Mouse (Mus musculus) MEL (cell line): ENCODE results near the gene Gm1113. TPM values are rescaled to one million over a fixed set of nuclear protein-coding genes. Genes with fewer than 3 reads are reported as not detected.

Experiments
- DNase-seq: peaks from one replicate; pipeline ENCODE4 v3.0.0; 2011; ENCODE audit warnings: low read depth, low spot score
- H3K27ac ChIP-seq: 2 replicates; pipeline ENCODE4 v1.5.1; 2012; ENCODE audit warnings: low read depth, mild to moderate bottlenecking, control low read depth, low read length, moderate library complexity; ENCODE audit not compliant: control insufficient read depth
- H3K27me3 ChIP-seq, 2 experiments: fragments of 150-350 bp in 1 of 2; sonication (generic) in 1 of 2; 2 replicates each; pipeline ENCODE4 v1.6.1; 2012; ENCODE audit warnings: low read length in 2 of 2, mild to moderate bottlenecking in 2 of 2, improper control_type of control experiment in 1 of 2, moderate library complexity in 1 of 2; ENCODE audit not compliant: insufficient read depth in 2 of 2, control insufficient read depth in 1 of 2
- H3K36me3 ChIP-seq, 2 experiments: 2 replicates each; pipeline ENCODE4 v1.6.1; 2012 to 2014; ENCODE audit warnings: low read length in 2 of 2, improper control_type of control experiment in 1 of 2, inconsistent platforms in 1 of 2, mild to moderate bottlenecking in 1 of 2; ENCODE audit not compliant: insufficient read depth in 2 of 2, control insufficient read depth in 1 of 2
- H3K4me1 ChIP-seq, 2 experiments: fragments of 150-350 bp in 1 of 2; sonication (generic) in 1 of 2; 2 replicates each; pipeline ENCODE4 v1.6.1; 2012; ENCODE audit warnings: low read length in 2 of 2, improper control_type of control experiment in 1 of 2, mild to moderate bottlenecking in 1 of 2; ENCODE audit not compliant: insufficient read depth in 2 of 2, control insufficient read depth in 1 of 2
- H3K4me3 ChIP-seq, 2 experiments: fragments of 150-350 bp in 1 of 2; sonication (generic) in 1 of 2; 2 replicates each; pipeline ENCODE4 v1.5.1; 2012; ENCODE audit warnings: low read depth in 2 of 2, low read length in 2 of 2, mild to moderate bottlenecking in 2 of 2, moderate library complexity in 2 of 2, control low read depth in 1 of 2, improper control_type of control experiment in 1 of 2; ENCODE audit not compliant: control insufficient read depth in 1 of 2, insufficient read depth in 1 of 2
- H3K79me2 ChIP-seq: 2 replicates; pipeline ENCODE4 v1.6.1; 2012; ENCODE audit warnings: mild to moderate bottlenecking, low read length, moderate library complexity; ENCODE audit not compliant: control insufficient read depth, poor library complexity, insufficient read depth
- H3K9ac ChIP-seq: 2 replicates; pipeline ENCODE4 v1.6.1; 2012; ENCODE audit warnings: low read depth, mild to moderate bottlenecking, control low read depth, low read length, moderate library complexity; ENCODE audit not compliant: control insufficient read depth, poor library complexity, severe bottlenecking
- H3K9me3 ChIP-seq: fragments of 150-350 bp; sonication (generic); replicated peaks from 2 replicates; pipeline ENCODE4 v1.6.1; 2012; ENCODE audit warnings: mild to moderate bottlenecking, low read length, improper control_type of control experiment, moderate library complexity; ENCODE audit not compliant: insufficient read depth
- BHLHE40 ChIP-seq: IDR thresholded peaks from 2 replicates; pipeline ENCODE4 v1.6.1; 2012; ENCODE audit warnings: low read depth, mild to moderate bottlenecking, inconsistent platforms, low read length, improper control_type of control experiment, borderline replicate concordance
- CHD2 ChIP-seq: IDR thresholded peaks from 2 replicates; pipeline ENCODE4 v1.6.1; 2011; ENCODE audit warnings: low read length, improper control_type of control experiment
- ELF1 ChIP-seq: IDR thresholded peaks from 2 replicates; pipeline ENCODE4 v1.6.1; 2014; ENCODE audit warnings: low read depth, mild to moderate bottlenecking, inconsistent platforms, low read length, improper control_type of control experiment, moderate library complexity
- EP300 ChIP-seq, 2 experiments: IDR thresholded peaks; 2 replicates each; pipeline ENCODE4 v1.6.1; 2011; ENCODE audit warnings: improper control_type of control experiment in 2 of 2, low read length in 2 of 2, low read depth in 1 of 2, mild to moderate bottlenecking in 1 of 2
- ETS1 ChIP-seq: IDR thresholded peaks from 2 replicates; pipeline ENCODE4 v1.6.1; 2012; ENCODE audit warnings: low read depth, mild to moderate bottlenecking, inconsistent platforms, low read length, improper control_type of control experiment, moderate library complexity
- GABPA ChIP-seq: IDR thresholded peaks from 2 replicates; pipeline ENCODE4 v1.6.1; 2012; ENCODE audit warnings: low read depth, mild to moderate bottlenecking, inconsistent platforms, low read length, improper control_type of control experiment, moderate library complexity
- GATA1 ChIP-seq: IDR thresholded peaks from 2 replicates; pipeline ENCODE4 v1.6.1; 2011; ENCODE audit warnings: low read depth, low read length, improper control_type of control experiment
- JUND ChIP-seq: IDR thresholded peaks from 2 replicates; pipeline ENCODE4 v1.6.1; 2011; ENCODE audit warnings: low read depth, mild to moderate bottlenecking, improper control_type of control experiment, low read length
- KAT2A ChIP-seq: conservative IDR thresholded peaks from 2 replicates; pipeline ENCODE4 v1.6.1; 2012; ENCODE audit warnings: low read depth, low read length, improper control_type of control experiment, inconsistent platforms
- MAFK ChIP-seq: IDR thresholded peaks from 2 replicates; pipeline ENCODE4 v1.6.1; 2011; ENCODE audit warnings: low read depth, mild to moderate bottlenecking, low read length, improper control_type of control experiment, borderline replicate concordance
- MAX ChIP-seq: IDR thresholded peaks from 2 replicates; pipeline ENCODE4 v1.6.1; 2011; ENCODE audit warnings: low read length, improper control_type of control experiment
- MAZ ChIP-seq: IDR thresholded peaks from 2 replicates; pipeline ENCODE4 v1.6.1; 2012; ENCODE audit warnings: low read depth, mild to moderate bottlenecking, inconsistent platforms, low read length, improper control_type of control experiment
- MEF2A ChIP-seq: IDR thresholded peaks from 2 replicates; pipeline ENCODE4 v1.6.1; 2014; ENCODE audit warnings: low read depth, mild to moderate bottlenecking, inconsistent platforms, low read length, improper control_type of control experiment; ENCODE audit not compliant: poor library complexity, insufficient replicate concordance, severe bottlenecking; ENCODE audit errors: extremely low read depth
- MXI1 ChIP-seq: IDR thresholded peaks from 2 replicates; pipeline ENCODE4 v1.6.1; 2011; ENCODE audit warnings: mild to moderate bottlenecking, low read depth, low read length, improper control_type of control experiment
- NRF1 ChIP-seq: IDR thresholded peaks from 2 replicates; pipeline ENCODE4 v1.6.1; 2014; ENCODE audit warnings: low read depth, mild to moderate bottlenecking, inconsistent platforms, low read length, improper control_type of control experiment, moderate library complexity; ENCODE audit not compliant: poor library complexity, insufficient read depth, severe bottlenecking
- POLR2AphosphoS2 ChIP-seq: IDR thresholded peaks from 2 replicates; pipeline ENCODE4 v1.6.1; 2011; ENCODE audit warnings: low read length, improper control_type of control experiment
- SMC3 ChIP-seq: IDR thresholded peaks from 2 replicates; pipeline ENCODE4 v1.6.1; 2011; ENCODE audit warnings: low read depth, low read length, improper control_type of control experiment
- TCF12 ChIP-seq: IDR thresholded peaks from 2 replicates; pipeline ENCODE4 v1.6.1; 2014; ENCODE audit warnings: low read depth, mild to moderate bottlenecking, inconsistent platforms, low read length, improper control_type of control experiment, moderate library complexity
- UBTF ChIP-seq: IDR thresholded peaks from 2 replicates; pipeline ENCODE4 v1.6.1; 2012; ENCODE audit warnings: low read depth, mild to moderate bottlenecking, inconsistent platforms, low read length, improper control_type of control experiment, moderate library complexity, borderline replicate concordance; ENCODE audit not compliant: insufficient read depth
- USF1 ChIP-seq: IDR thresholded peaks from 2 replicates; pipeline ENCODE4 v1.6.1; 2014; ENCODE audit warnings: low read depth, mild to moderate bottlenecking, inconsistent platforms, low read length, improper control_type of control experiment, moderate library complexity
- USF2 ChIP-seq, 2 experiments: IDR thresholded peaks; 2 replicates each; pipeline ENCODE4 v1.6.1; 2011 to 2012; ENCODE audit warnings: improper control_type of control experiment in 2 of 2, low read length in 2 of 2, borderline replicate concordance in 1 of 2, inconsistent platforms in 1 of 2, low read depth in 1 of 2, mild to moderate bottlenecking in 1 of 2; ENCODE audit not compliant: insufficient read depth in 1 of 2
- ZC3H11A ChIP-seq: IDR thresholded peaks from 2 replicates; pipeline ENCODE4 v1.6.1; 2012; ENCODE audit warnings: low read depth, mild to moderate bottlenecking, inconsistent platforms, low read length, improper control_type of control experiment
- polyA plus RNA-seq, 2 experiments: library from polyadenylated mRNA; stranded (reverse) in 1 of 2; unstranded in 1 of 2; fragments of >175 nt in 1 of 2; fragments of >200 nt in 1 of 2; gene quantifications; 2 replicates each; pipeline versions ENCODE4 v1.2.1 to v1.2.4; 2012; ENCODE audit warnings: low replicate concordance in 2 of 2, low read depth in 1 of 2; ENCODE audit not compliant: insufficient read length in 2 of 2, insufficient read depth in 1 of 2, missing spikeins in 1 of 2
- total RNA-seq: library from RNA; depleted of rRNA; stranded (reverse); fragments of 300-350 nt; gene quantifications from 2 replicates; pipeline ENCODE4 v1.2.3, GENCODE M21; 2012

Gene Gm1113
- total and polyA plus RNA-seq, 3 experiments: not detected

- Histone ChIP-seq H3K27ac (no peak overlapping the region), H3K9ac (no peak overlapping the region), H3K4me3 (no peak overlapping the region), H3K9me3 (no peaks in the 10 kb centered on the region), H3K79me2 (no peaks in the 10 kb centered on the region), H3K36me3 (no peaks in the 10 kb centered on the region), H3K27me3 (no peaks in the 10 kb centered on the region), H3K4me1 (no peaks in the 10 kb centered on the region)
- TF ChIP-seq MEF2A (no peak), ZC3H11A (no peak), NRF1 (no peak), GATA1 (no peak), EP300 (IDR thresholded peaks at IDR 0.05; ENCODE audit: low read depth in 1 of 2, low read length in 2 of 2) (no peak), UBTF (no peak), JUND (no peak), GABPA (no peak), ETS1 (no peak), USF1 (no peak), MAZ (no peak), USF2 (IDR thresholded peaks at IDR 0.05; ENCODE audit: borderline replicate concordance in 1 of 2, insufficient read depth in 1 of 2, low read depth in 1 of 2, low read length in 2 of 2) (no peak), CHD2 (no peak), MXI1 (no peak)
- DNase-seq: no peak
Measured at GRCm38 (mm10) chr9:35475394-35475793, 42.7 kb downstream of the Gm1113 start.

GRCm38 (mm10) chr9:35474104-35474724 is 43.9 kb downstream of the Gm1113 start:
- Histone ChIP-seq H3K4me1 (no peaks in the 10 kb centered on the region), H3K27me3 (no peaks in the 10 kb centered on the region), H3K9me3 (no peaks in the 10 kb centered on the region), H3K4me3 (no peak overlapping the region), H3K27ac (no peak overlapping the region), H3K36me3 (no peaks in the 10 kb centered on the region), H3K9ac (no peak overlapping the region), H3K79me2 (no peaks in the 10 kb centered on the region)
- TF ChIP-seq GATA1: no peak
- no peak for TF ChIP-seq MAX
- TF ChIP-seq USF2 (IDR thresholded peaks at IDR 0.05; ENCODE audit: borderline replicate concordance in 1 of 2, insufficient read depth in 1 of 2, low read depth in 1 of 2, low read length in 2 of 2): no peak
- no peak for TF ChIP-seq TCF12
- TF ChIP-seq GABPA: no peak
- TF ChIP-seq ELF1: no peak
- no peak for TF ChIP-seq EP300 (IDR thresholded peaks at IDR 0.05; ENCODE audit: low read depth in 1 of 2, low read length in 2 of 2)
- TF ChIP-seq SMC3: no peak
- no peak for TF ChIP-seq POLR2AphosphoS2
- TF ChIP-seq CHD2: no peak
- no peak for TF ChIP-seq BHLHE40
- no peak for TF ChIP-seq USF1
- no peak for TF ChIP-seq MXI1
- no peak for TF ChIP-seq KAT2A
- TF ChIP-seq MAFK: no peak
- DNase-seq: no peak
